Mouse (Mus musculus) midbrain, embryonic 14.5 days (tissue): ENCODE results near the gene Zfp429. TPM values are rescaled to one million over a fixed set of nuclear protein-coding genes. Genes with fewer than 3 reads are reported as not detected.

ENCODE experiments used
- polyA plus RNA-seq: library from polyadenylated mRNA; unstranded; fragments of >200 nt; fragmentation: Nextera tagmentation; extraction: Ambion mirVana; gene quantifications from 2 replicates; pipeline ENCODE4 v1.2.1, GENCODE M21; 2014

Gene Zfp429
- polyA plus RNA-seq, 1 experiment from 2014 or later = 2.7 TPM

Other genes starting within 250 kb of the Zfp429 start
- gene Rsl1, start 226.6 kb downstream of the Zfp429 start, polyA plus RNA-seq = 5.4 and 6.2 TPM in 2 replicates
- gene Zfp455, start 205.3 kb downstream of the Zfp429 start, polyA plus RNA-seq = 1.5 and 3.1 TPM in 2 replicates
- gene Zfp458, start 121.4 kb downstream of the Zfp429 start, polyA plus RNA-seq = 7.0 and 8.3 TPM in 2 replicates
- 0.76 and 0.92 TPM in 2 replicates for gene Zfp457, start 93.3 kb downstream of the Zfp429 start, polyA plus RNA-seq
- 2.1 TPM in 2 replicates for gene Zfp595, start 67.2 kb downstream of the Zfp429 start, polyA plus RNA-seq
- gene Gm28044, start 39.3 kb downstream of the Zfp429 start, polyA plus RNA-seq = not detected in 2 replicates
- gene Zfp953, start 39.2 kb downstream of the Zfp429 start, polyA plus RNA-seq = 0.65 and 0.82 TPM in 2 replicates
- 0.38 TPM in 1 of 2 replicates, not detected in the other for gene Gm28041, start 24.1 kb downstream of the Zfp429 start, polyA plus RNA-seq
- 0.78 and 0.93 TPM in 2 replicates for gene Zfp456, start 24.0 kb downstream of the Zfp429 start, polyA plus RNA-seq
- 0.72 TPM in 2 replicates for gene Zfp459, start 21.6 kb upstream of the Zfp429 start, polyA plus RNA-seq
- 6.0 and 7.6 TPM in 2 replicates for gene Zfp874a, start 51.8 kb upstream of the Zfp429 start, polyA plus RNA-seq
- gene Zfp874b, start 84.4 kb upstream of the Zfp429 start, polyA plus RNA-seq = 2.3 and 2.7 TPM in 2 replicates
- gene Zfp58, start 100.7 kb upstream of the Zfp429 start, polyA plus RNA-seq = 10.1 and 15.5 TPM in 2 replicates
- gene Gm26965, start 126.3 kb upstream of the Zfp429 start, polyA plus RNA-seq = 0.42 TPM in 1 of 2 replicates, not detected in the other
- 39.9 and 45.3 TPM in 2 replicates for gene Zfp87, start 126.4 kb upstream of the Zfp429 start, polyA plus RNA-seq
- gene Zfp748, start 154.0 kb upstream of the Zfp429 start, polyA plus RNA-seq = 18.1 and 22.0 TPM in 2 replicates
- gene Zfp729b, start 209.9 kb upstream of the Zfp429 start, polyA plus RNA-seq = 4.8 and 6.6 TPM in 2 replicates
- gene Gm49345, start 237.9 kb upstream of the Zfp429 start, polyA plus RNA-seq = not detected in 2 replicates
- 4.1 and 4.3 TPM in 2 replicates for gene Zfp729a, start 238.0 kb upstream of the Zfp429 start, polyA plus RNA-seq